Mouse (Mus musculus): Measurements from ENCODE around the gene Cldn34b1.
"Not testable (repeated sequence)": the region's sequence is repeated elsewhere in the genome, so short reads cannot be mapped to it uniquely, and the experiment has no call there.

Cldn34b1 gene

DNA sequence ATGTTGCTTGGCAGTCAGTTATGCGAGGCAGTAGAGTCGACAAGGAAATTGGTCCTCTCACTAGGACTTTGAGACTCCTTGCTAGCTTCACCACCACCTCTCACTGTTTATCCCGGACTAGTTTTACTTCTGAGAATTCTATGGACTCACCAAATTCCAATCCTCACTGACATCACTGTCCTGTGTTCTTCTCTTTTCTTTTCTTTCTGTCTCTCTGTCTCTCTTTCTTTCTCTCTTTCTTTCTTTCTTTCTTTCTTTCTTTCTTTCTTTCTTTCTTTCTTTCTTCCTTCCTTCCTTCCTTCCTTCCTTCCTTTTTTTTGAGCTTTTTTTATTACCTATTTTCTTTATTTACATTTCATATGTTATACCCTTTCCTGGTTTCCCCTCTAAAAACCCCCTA is at the start of gene Cldn34b1:
Cldn34b1 (minus strand) TSS at position 101 of the 400 bp plus-strand sequence.
- DNase-seq (ENCODE audit: low spot score), result not testable (repeated sequence)

DNA sequence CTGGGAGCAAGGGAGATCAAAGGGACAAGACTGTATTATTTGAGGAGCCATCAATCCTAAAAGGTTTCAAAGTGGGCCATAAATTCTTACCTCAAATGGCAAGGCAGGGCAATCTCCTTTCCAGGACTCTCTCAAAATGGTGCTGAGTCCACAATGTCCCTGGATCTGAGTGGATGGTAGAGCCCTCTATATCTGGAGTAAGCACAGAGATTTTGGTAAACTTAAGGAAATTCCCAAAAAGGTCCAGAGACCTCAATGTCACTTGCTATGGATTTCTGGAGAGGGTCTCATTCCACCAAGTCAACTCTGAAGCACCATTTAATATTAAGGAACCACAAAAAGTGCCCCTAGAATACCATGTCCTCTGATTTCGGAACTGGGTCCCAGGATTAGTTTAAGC is 45.8 kb upstream of the Cldn34b1 start, which contains the start of gene Magea6:
Magea6 (minus strand) TSS at position 101 of the 400 bp plus-strand sequence.
- DNase-seq (ENCODE audit: low spot score), result not testable (repeated sequence)
